Mouse (Mus musculus) intestine, postnatal 0 days (tissue): ENCODE measurements around the gene Mbd3l2. TPM values are rescaled to one million over a fixed set of nuclear protein-coding genes. Genes with fewer than 3 reads are reported as not detected.
A peak's percentile ranks its signal among the peaks of the same experiment; 100 is the strongest.

Experiments used
- ATAC-seq: fragments of 200-750 bp; cut with Nextera tagmentation; 2 replicates; pipeline ENCODE4 v1.8.0; 2017; ENCODE audit warnings: mild to moderate bottlenecking, moderate TSS enrichment, moderate library complexity
- H3K27ac ChIP-seq: fragments of 300-500 bp; sonication (generic); 2 replicates; pipeline ENCODE4 v1.5.1; 2014; ENCODE audit warnings: mild to moderate bottlenecking, low read depth, low read length, moderate library complexity
- H3K27me3 ChIP-seq: fragments of 300-500 bp; sonication (generic); replicated peaks from 2 replicates; pipeline ENCODE4 v1.6.1; 2014; ENCODE audit warnings: low read length, mixed read lengths; ENCODE audit not compliant: control insufficient read depth, insufficient read depth
- H3K36me3 ChIP-seq: fragments of 300-500 bp; sonication (generic); 2 replicates; pipeline ENCODE4 v1.6.1; 2014; ENCODE audit warnings: mild to moderate bottlenecking, moderate library complexity; ENCODE audit not compliant: control insufficient read depth, insufficient read depth
- H3K4me1 ChIP-seq: fragments of 300-500 bp; sonication (generic); replicated peaks from 2 replicates; pipeline ENCODE4 v1.6.1; 2014; ENCODE audit warnings: antibody characterized with exemption, low read length, mixed read lengths; ENCODE audit not compliant: control insufficient read depth, insufficient read depth
- H3K4me2 ChIP-seq: fragments of 300-500 bp; sonication (generic); replicated peaks from 2 replicates; pipeline ENCODE4 v1.6.1; 2014; ENCODE audit warnings: low read depth, mild to moderate bottlenecking, moderate library complexity
- H3K4me3 ChIP-seq: fragments of 300-500 bp; sonication (generic); 2 replicates; pipeline ENCODE4 v1.5.1; 2014; ENCODE audit warnings: low read depth, low read length
- H3K9ac ChIP-seq: fragments of 300-500 bp; sonication (generic); 2 replicates; pipeline ENCODE4 v1.6.1; 2014; ENCODE audit warnings: mild to moderate bottlenecking, low read depth, low read length
- H3K9me3 ChIP-seq: fragments of 300-500 bp; sonication (generic); 2 replicates; pipeline ENCODE4 v1.6.1; 2016; ENCODE audit warnings: mixed run types; ENCODE audit not compliant: control insufficient read depth
- CTCF ChIP-seq: sonication (generic); IDR thresholded peaks from 2 replicates; pipeline ENCODE4 v1.5.1; 2016; ENCODE audit warnings: low read depth, mild to moderate bottlenecking, control low read depth, antibody characterized with exemption, moderate library complexity
- WGBS: fragments of 180-500 bp; shearing (Covaris S2); extraction: QIAGEN DNeasy Blood & Tissue Kit; methylation state at CpG from one replicate; pipeline ENCODE4 v1.1.7; 2014; 5-methylcytosine and 5-hydroxymethylcytosine counted together
- microRNA-seq: library from miRNA; unstranded; fragments of <30 nt; microRNA quantifications from one replicate; pipeline ENCODE4, GENCODE M21; 2016
- polyA plus RNA-seq: library from polyadenylated mRNA; unstranded; fragments of >200 nt; fragmentation: Nextera tagmentation; extraction: Ambion mirVana; gene quantifications from 2 replicates; pipeline ENCODE4 v1.2.1, GENCODE M21; 2015

The Mbd3l2 gene
- polyA plus RNA-seq, 1 experiment from 2014 or later, result not detected

DNA sequence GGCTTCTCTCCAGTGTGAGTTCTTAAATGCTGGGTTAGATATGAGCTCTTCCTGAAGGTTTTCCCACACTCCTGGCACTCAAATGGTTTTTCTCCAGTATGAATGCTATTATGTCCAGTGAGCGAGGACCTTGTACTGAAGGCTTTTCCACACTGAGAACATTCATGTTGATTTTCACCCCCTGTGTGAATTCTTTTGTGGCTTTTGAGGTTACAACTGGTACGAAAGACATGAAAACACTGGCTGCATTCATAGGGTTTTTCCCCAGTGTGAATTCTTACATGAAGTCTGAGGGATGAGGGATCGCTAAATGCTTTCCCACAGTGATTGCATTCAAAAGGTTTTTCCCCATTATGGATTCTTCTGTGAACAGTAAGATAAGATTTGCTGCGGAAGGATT, 26.1 kb downstream of the Mbd3l2 start:
- H3K4me3 ChIP-seq, result no peak overlapping the region
- H3K27ac ChIP-seq, result no peak overlapping the region
- H3K9me3 ChIP-seq, result peaks cover 5% of the 10 kb centered on the region; the same call in 1 of the 2 replicates
- no peaks in the 10 kb centered on the region for H3K27me3 ChIP-seq
- H3K4me2 ChIP-seq, result no peak overlapping the region
- no peak for TF ChIP-seq CTCF
- ATAC-seq, result no peak
- 95% methylated on average over 4 of the region's 4 CpGs for WGBS
- H3K4me1 ChIP-seq, result no peaks in the 10 kb centered on the region
- no peak overlapping the region for H3K9ac ChIP-seq
- H3K36me3 ChIP-seq, result peaks cover 22% of the 10 kb centered on the region

DNA sequence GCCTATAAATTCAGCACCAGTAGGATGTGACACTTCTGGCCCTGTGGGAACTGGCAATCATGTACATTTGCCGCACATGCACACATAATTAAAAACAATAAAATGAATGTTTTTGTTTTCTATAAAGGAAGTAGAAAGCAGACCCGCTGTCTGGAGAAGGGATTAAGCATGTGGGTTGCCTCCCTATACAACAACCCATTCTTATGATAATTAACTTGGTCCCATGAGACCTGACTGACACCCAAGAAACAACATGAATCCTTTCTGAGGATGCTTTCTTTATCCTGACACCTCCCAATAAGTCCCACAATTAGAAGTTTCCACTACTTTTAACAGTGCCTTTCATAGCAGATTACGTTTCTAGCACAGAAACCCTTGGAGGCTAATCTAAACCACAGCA, 36.9 kb downstream of the Mbd3l2 start:
- no peak for TF ChIP-seq CTCF
- WGBS, result 86% methylated on average over 3 of the region's 3 CpGs
- no peak overlapping the region for H3K27ac ChIP-seq
- no peak overlapping the region for H3K4me2 ChIP-seq
- H3K36me3 ChIP-seq, result no peaks in the 10 kb centered on the region
- ATAC-seq, result no peak
- H3K4me1 ChIP-seq, result no peaks in the 10 kb centered on the region
- no peaks in the 10 kb centered on the region; the same call in 1 of the 2 replicates for H3K9me3 ChIP-seq
- H3K27me3 ChIP-seq, result no peaks in the 10 kb centered on the region
- H3K4me3 ChIP-seq, result no peak overlapping the region
- H3K9ac ChIP-seq, result no peak overlapping the region

DNA sequence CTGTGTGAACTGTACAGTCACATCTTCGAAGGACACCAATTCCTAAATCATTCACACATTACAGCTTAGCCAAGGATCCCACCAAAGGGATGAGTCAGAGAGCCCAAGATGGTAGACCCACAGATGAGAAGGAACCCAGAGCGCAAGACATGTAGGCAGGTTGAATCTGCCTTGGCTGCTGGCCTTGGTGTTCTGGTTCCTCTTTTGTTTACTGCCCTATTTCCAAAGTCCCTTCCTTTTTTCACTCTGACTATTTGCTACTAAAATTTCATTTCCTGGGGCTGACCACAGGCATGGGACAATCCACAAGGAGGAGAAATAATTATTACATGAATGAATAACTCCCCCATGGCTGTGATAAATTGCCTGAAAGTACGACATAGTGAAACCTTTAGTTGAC, 37.6 kb downstream of the Mbd3l2 start:
- no peaks in the 10 kb centered on the region for H3K27me3 ChIP-seq
- WGBS, result 87% methylated on average over 3 of the region's 3 CpGs
- no peaks in the 10 kb centered on the region for H3K4me1 ChIP-seq
- no peak for ATAC-seq
- no peaks in the 10 kb centered on the region for H3K36me3 ChIP-seq
- no peak overlapping the region for H3K4me3 ChIP-seq
- no peak overlapping the region for H3K4me2 ChIP-seq
- H3K9ac ChIP-seq, result no peak overlapping the region
- H3K9me3 ChIP-seq, result no peaks in the 10 kb centered on the region; the same call in 1 of the 2 replicates
- no peak for TF ChIP-seq CTCF
- no peak overlapping the region for H3K27ac ChIP-seq

DNA sequence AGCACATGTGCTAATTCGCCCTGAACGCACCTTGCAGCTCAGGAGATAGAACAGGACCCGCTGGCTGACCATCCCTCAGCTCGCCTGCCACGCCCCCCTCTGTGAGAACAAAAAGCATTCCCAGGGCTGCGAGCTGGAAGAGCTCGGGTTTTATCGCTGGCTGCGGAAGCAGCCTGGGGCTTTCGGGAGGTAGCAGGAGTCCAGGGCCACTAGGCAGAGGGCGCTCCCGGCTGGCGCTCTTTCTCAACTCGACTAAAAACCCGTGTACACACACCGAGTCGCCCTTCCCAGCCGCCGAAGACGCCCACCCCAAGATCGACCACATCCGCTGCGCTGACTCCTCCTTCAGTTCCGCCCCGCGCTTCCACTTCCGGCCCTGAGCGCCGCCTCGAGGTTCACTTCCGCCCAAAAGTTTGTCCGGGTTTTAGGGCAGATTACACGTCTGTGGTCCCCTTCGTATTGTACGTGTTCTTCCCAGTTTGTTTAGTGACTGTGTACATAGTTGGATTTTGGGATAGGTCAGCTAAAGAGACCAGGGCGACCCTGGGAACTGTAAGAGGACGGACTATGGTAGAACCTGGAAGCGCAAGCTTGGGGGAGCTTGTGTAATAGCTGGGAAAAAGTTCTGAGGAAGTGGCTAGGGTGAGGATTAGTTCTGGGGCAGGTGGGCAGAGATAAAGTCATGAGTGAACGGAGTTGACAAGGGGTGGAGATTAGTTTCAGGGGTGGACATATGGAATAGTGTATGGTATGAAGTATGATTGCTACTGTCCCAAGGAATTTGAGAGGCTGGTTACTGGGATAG, 43.1 kb downstream of the Mbd3l2 start:
- no peaks in the 10 kb centered on the region for H3K36me3 ChIP-seq
- 3% methylated on average over 39 of the region's 39 CpGs for WGBS
- peak overlapping the region; percentile 35 for H3K9ac ChIP-seq
- H3K27ac ChIP-seq, result peak overlapping the region; percentile 67
- TF ChIP-seq CTCF, result peak; percentile 44; the same call in 1 of the 2 replicates
- peak overlapping the region; percentile 67 for H3K4me3 ChIP-seq
- no peaks in the 10 kb centered on the region for H3K9me3 ChIP-seq
- H3K4me2 ChIP-seq, result peak overlapping the region; percentile 72
- ATAC-seq, result peak; percentile 92
- no peaks in the 10 kb centered on the region for H3K4me1 ChIP-seq
- H3K27me3 ChIP-seq, result no peaks in the 10 kb centered on the region

DNA sequence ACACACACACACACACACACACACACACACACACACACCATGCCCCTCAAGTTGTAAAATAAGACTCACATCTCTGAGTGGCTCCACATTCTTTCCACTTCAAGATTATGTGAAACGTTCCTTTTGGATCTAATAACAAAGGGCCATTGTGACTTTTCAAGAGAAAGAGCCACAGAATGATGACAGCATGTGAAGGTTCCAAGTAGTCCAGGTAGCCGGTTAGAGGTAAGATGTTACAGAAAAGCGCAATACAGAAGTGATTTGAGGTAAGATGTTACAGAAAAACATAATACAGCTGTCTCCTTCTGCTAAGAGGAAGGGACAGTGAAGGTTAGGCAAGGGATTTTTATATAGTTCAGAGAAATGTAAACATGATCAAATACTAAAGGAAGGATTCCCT, 47.7 kb downstream of the Mbd3l2 start, which contains the start of the genes Zfp558 and Mbd3l1:
Zfp558 (minus strand) TSS at position 101 of the 400 bp plus-strand sequence.
Mbd3l1 (plus strand) TSS at position 192 of the 400 bp plus-strand sequence.
- Histone ChIP-seq H3K9ac (no peak within 1 kb of the TSS), H3K4me2 (no peak within 1 kb of the TSS), H3K36me3 (no peaks in the 10 kb centered on the region), H3K9me3 (no peaks in the 10 kb centered on the region), H3K4me3 (no peak within 1 kb of the TSS), H3K4me1 (no peaks in the 10 kb centered on the region), H3K27me3 (no peaks in the 10 kb centered on the region), H3K27ac (no peak within 1 kb of the TSS)
- TF ChIP-seq CTCF, result no peak
- WGBS, result 72% methylated on average over 3 of the region's 3 CpGs
- no peak for ATAC-seq

Small RNAs within 50 kb of the gene (microRNA-seq; reads per million reads assigned to microRNA genes)
- not detected for gene Gm22854

Other genes starting within 250 kb of the Mbd3l2 start
- 29.7 and 29.8 TPM in 2 replicates for gene Chordc1, start 138.5 kb upstream of the Mbd3l2 start, polyA plus RNA-seq
- 1.1 TPM in 2 replicates for gene Naalad2, start 27.7 kb upstream of the Mbd3l2 start, polyA plus RNA-seq
- gene Ubtfl1, start 26.2 kb upstream of the Mbd3l2 start, polyA plus RNA-seq, result not detected in 2 replicates
- gene Zfp558, start 47.6 kb downstream of the Mbd3l2 start, polyA plus RNA-seq, result 0.68 and 0.80 TPM in 2 replicates
- not detected in 2 replicates for gene Mbd3l1, start 47.7 kb downstream of the Mbd3l2 start, polyA plus RNA-seq
- 1.3 TPM in 2 replicates for gene Muc16, start 243.9 kb downstream of the Mbd3l2 start, polyA plus RNA-seq